Mouse (Mus musculus): ENCODE results near the gene Trmt112. TPM values are rescaled to one million over a fixed set of nuclear protein-coding genes. Genes with fewer than 3 reads are reported as not detected.

The Trmt112 gene
- polyA plus RNA-seq (2012): 247 and 344 TPM in 2 replicates

DNA sequence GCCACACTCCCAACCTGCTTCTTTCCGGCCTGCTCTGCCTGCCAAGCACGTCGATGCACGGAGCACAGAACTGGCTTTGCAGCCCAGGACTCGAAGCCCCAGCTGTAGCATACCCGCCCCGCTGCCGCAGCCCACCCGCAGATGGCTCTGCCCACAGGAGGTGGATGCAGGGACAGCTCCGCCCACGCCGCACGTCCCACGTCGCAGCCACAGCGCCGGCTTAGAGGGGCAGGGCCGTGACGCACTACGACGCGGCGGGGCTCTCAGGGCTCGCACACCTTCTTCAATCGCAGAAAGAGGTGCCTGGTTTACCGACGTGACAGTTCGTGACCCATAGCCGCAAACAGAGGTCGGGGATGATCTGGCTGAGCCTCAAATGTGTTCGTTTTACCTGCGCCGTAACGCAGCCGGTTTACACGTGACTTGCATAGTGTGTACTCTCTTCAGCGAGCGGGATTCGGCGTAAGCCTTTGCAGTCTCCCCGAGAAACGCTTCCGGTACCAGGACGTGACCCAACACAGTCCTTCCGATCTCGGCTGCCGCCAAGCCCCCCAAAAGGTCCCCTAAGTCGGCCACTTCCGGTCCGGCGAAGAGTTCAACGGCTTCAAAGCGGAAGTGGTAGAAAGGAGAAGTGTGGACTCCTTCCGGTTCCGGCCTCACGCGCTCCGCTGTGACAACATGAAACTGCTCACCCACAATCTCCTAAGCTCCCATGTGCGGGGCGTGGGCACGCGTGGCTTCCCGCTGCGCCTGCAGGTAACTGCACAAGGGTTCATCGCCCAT, at the start of gene Trmt112, which contains the start of gene Prdx5:
TSS of gene Trmt112 (plus strand) at position 192 of the 783 bp plus-strand sequence.
TSS of gene Prdx5 (minus strand) at position 600 of the 783 bp plus-strand sequence.
- TF ChIP-seq GATA1 (IDR thresholded peaks at IDR 0.05; ENCODE audit: low read length): no peak

DNA sequence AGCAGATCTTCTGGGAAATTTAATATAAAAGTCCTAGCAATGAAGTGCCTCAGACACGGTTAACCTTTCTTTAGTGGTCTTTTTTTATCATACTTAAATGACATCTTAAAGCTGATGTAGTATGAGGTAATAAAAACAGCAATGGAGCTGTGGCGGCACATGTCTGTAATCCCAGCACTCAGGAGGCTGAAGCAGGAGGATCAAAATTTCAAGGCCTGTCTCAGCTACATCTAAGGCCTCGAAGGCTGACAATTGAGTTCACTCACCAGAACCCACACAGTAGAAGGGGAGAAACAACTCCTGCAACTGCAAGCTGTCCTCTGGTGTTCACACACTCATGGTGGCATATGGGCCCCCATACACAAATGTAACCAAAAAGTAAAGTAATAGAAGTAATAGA, 49.5 kb upstream of the Trmt112 start:
- no peak for TF ChIP-seq GATA1 (IDR thresholded peaks at IDR 0.05; ENCODE audit: low read length)

DNA sequence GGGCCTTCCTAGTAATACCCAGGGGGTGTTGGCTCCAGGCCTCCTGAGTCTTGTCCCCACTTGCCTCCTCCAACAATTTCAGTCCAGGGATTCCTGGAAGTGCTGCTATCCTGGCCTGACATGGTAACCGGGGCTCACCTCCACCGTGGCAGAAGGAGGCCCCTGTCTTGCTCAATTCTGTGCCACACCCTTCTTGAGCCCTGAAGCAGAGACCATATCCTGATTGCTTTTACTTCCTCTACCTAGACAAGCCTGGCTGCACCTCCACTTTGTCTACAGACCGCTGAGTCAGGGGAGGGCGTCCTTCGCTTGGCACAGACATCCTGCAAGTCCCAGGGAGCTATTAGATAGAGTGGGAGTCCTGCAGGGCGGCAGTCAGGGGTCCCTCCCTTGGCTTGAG, 48.8 kb upstream of the Trmt112 start:
- no peak for TF ChIP-seq GATA1 (IDR thresholded peaks at IDR 0.05; ENCODE audit: low read length)

DNA sequence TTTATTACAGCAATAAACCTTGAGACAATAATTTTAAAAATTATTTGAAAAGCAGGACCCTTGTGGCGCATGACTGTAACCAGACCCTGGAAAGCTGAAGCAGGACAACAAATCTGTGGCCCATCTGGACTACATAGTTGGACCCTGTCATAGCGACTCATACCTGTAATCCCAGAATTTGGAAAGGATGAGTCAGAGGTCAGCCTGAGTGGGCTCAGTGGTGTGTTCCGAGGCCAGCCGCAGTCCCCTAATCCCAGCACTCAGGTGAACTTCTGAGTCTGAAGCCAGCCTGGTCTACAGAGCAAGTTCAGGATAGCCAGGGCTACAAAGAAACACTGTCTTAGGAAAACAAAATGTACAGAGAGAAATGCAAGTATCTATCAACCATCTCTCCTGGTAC, 48.0 kb upstream of the Trmt112 start:
- no peak for TF ChIP-seq GATA1 (IDR thresholded peaks at IDR 0.05; ENCODE audit: low read length)

GRCm38 (mm10) chr19:6869355-6869754, 40.1 kb upstream of the Trmt112 start:
- no peak for TF ChIP-seq GATA1 (IDR thresholded peaks at IDR 0.05; ENCODE audit: low read length)

DNA sequence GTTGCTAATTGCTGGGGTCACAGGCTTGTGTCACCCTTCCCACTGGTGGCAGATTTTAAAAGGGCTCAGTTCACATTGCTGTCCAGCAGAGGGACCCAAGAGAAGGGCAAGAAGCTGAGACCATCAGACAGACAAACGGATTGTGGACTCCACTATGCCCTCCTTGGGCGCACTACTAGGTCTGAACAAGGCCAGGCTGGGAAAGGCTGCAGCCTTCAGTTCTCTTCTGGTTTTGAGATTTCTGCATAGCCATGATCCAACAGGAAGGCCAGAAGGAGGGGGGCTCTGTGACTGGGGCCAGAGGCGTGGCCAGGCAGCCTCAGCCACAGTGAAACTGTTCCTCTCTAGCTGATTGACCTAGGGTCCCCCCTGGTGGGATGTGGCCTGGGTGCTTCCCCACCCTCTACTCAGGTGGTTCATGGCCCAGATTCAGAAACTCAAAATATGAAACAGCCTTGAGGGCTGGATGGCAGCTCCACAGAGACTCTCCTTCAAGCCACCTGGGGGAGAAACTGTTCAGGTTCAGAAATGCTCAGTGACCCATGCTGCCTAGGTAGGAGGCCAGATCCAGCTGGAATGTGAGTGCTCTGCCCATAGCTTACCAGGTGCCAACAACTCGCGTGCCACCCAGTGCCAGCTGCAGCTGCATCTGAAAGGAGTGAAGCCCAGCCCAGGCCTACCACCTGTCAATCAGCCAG, 37.8 kb upstream of the Trmt112 start:
- no peak for TF ChIP-seq GATA1 (IDR thresholded peaks at IDR 0.05; ENCODE audit: low read length)

DNA sequence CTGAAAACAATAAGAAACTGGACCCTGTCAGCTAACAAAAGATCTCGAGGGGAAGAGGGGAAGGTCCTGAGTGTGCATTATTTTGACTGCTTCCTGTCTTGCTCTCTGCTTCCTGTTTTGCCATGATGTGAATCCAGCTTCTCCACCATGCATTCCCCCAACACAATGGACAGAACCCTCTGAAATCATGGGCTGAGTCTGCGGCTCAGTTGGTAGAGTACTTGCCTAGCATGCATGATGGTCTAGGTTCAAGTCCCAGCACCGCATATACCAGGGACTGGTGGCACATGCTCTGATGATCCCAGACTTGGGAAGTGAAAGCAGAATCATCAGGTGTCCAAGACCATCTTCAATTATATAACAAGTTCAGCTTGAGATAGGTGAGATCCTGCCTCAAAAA, 36.8 kb upstream of the Trmt112 start:
- no peak for TF ChIP-seq GATA1 (IDR thresholded peaks at IDR 0.05; ENCODE audit: low read length)

GRCm38 (mm10) chr19:6874257-6874656, 35.2 kb upstream of the Trmt112 start:
- no peak for TF ChIP-seq GATA1 (IDR thresholded peaks at IDR 0.05; ENCODE audit: low read length)

DNA sequence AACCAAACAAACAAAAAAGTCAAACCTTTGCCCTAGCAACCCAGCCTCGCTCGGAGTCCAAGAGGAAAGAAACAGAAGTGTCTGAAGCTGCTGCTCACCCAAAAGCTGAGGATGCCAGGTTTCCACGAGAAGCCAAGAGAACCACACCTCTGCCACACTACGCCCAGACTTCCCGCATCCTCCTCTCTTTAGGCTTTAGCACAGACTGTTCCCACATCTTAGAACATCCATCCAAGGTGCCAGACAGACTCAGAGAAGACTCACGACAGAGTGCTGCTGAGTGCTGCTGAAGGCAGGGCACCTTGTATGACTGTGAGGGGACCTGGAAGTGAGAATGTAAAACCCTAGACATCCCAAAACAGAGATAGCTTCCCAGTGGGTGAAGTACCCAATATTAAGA, 33.7 kb upstream of the Trmt112 start:
- no peak for TF ChIP-seq GATA1 (IDR thresholded peaks at IDR 0.05; ENCODE audit: low read length)

DNA sequence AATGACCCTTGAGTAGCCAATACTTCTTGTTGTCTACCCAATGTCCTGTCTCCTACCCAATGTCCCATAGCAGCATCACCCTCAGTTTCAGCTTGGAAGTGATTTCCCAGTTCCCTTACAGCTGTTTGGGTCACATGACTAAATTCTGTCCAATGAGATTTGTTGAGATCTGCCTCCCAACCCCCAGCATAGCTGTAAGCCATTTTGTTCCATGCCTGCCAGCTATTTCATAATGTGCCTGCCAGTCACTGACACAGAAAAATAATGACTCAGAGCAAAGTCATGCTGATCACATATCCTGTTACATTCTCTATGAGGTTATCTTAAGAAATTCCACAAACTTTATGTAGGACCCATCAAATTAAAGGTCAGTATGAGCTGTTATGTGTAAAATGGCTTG, 32.7 kb upstream of the Trmt112 start:
- TF ChIP-seq GATA1 (IDR thresholded peaks at IDR 0.05; ENCODE audit: low read length): no peak

GRCm38 (mm10) chr19:6877965-6878364, 31.5 kb upstream of the Trmt112 start:
- no peak for TF ChIP-seq GATA1 (IDR thresholded peaks at IDR 0.05; ENCODE audit: low read length)

DNA sequence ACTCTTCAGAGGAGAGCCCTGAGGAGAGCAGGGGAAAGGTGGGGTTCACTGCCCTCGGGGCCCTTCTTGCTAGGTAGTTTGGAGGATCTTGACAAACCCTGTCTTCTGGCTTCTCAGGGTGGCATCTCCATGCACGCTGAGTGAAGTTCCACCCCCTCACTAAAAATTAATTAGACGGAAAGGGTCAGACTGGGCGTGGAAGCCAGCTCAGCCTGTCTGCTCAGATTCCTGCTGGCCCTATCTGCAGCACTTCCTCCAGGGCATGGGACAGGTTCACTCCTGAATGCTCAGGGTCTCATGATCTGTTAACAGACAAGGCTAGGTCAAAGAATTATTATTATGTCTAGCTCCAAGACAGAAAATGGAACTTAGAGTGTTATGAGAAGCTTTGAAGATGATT, 17.0 kb upstream of the Trmt112 start:
- TF ChIP-seq GATA1 (IDR thresholded peaks at IDR 0.05; ENCODE audit: low read length): no peak

GRCm38 (mm10) chr19:6893731-6894451, 15.6 kb upstream of the Trmt112 start:
- TF ChIP-seq GATA1 (IDR thresholded peaks at IDR 0.05; ENCODE audit: low read length): no peak

DNA sequence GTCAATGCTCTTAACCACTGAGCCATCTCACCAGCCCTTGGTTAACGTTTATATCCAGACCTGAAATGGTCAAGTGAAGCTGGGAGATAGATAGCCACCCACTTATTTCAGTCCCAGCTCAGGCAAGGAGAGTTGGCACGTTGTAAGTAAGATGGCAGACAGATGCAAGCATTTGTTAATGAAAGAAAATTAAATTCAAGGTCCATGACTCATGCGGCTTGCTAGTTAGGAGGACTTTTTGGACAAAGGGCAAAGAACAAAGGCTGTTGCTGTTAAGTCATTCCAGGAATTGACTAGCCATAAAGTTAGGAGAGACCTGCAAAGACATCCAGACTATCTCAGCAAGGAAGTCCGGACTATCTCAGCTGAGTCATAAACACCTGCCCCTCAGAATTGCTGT, 9.9 kb upstream of the Trmt112 start:
- TF ChIP-seq GATA1 (IDR thresholded peaks at IDR 0.05; ENCODE audit: low read length): no peak

GRCm38 (mm10) chr19:6903031-6903430, 6.5 kb upstream of the Trmt112 start:
- TF ChIP-seq GATA1 (IDR thresholded peaks at IDR 0.05; ENCODE audit: low read length): no peak

- TF ChIP-seq GATA1 (IDR thresholded peaks at IDR 0.05; ENCODE audit: low read length): no peak
Measured at GRCm38 (mm10) chr19:6904846-6905245, 4.7 kb upstream of the Trmt112 start.
